Mouse (Mus musculus): Measurements from ENCODE around the gene Cep152. TPM values are rescaled to one million over a fixed set of nuclear protein-coding genes. Genes with fewer than 3 reads are reported as not detected.

Cep152 gene
- 1 to 10 TPM; 1.4 TPM for total RNA-seq (2021)

DNA sequence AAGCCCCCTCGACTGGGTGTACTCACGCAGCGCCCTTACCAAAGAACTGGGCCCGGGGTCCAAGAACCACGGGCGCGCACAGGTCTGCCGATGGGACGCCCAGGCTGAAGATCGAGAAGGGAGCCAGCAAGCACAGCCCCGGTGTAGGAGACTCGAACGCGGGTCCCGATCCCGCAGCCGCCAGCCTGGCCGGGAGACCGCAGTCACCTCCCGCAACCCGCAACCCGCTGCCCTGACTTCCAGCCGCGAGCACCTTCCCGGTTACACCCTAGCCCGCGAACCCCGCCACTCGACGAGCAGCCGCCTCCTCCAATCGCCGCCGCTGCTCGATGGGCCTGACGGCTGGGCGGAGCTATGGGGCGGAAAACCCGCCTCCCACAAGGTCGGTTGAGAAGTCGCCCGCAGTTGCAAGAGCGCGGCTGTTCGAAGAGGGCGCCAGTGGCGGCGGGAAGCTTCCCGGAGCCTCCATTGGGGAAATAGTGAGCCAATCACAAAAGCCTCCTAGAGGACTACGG, at the start of gene Cep152:
Cep152 (minus strand) TSS at position 277 of the 515 bp plus-strand sequence.
- intact Hi-C loops (cut with DNase I): no loop called here
- peak; percentile 97 to 98 for DNase-seq

DNA sequence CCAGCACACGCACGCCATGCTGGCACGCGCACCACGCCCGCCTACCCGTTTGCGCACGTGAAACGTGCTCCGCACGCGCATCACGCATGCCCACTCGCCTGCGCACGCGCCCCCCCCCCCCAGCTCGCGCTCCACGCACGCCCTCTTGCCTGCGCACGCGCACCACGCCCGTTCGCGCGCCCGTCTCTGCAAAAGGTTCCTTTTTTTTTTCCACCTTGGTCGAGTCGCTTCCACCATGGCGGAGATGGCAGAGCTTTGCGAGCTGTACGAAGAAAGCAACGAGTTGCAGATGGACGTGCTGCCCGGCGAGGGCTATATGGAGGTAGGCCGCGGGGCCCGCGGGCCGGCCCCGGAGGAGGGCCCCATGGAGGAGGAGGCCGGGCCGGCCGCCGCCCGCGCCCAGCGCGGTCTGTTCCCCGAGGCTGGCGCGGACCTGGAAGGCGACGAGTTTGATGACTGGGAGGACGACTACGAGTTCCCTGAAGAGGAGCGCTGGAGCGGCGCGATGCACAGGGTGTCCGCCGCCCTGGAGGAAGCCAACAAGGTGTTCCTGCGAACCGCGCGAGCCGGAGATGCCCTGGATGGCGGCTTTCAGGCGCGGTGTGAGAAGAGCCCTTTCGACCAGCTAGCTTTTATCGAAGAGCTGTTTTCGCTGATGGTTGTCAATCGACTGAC, 48.2 kb upstream of the Cep152 start, which contains the start of gene Eid1:
Eid1 (plus strand) TSS at position 139 of the 675 bp plus-strand sequence.
- intact Hi-C loops (cut with DNase I): loop anchor here (10.0 kb wide), 1 partner anchor 1262 kb away; the partner anchor contains the start of gene Sppl2a
- peak; percentile 78 to 84 for DNase-seq

GRCm38 (mm10) chr2:125672568-125672956, 47.6 kb upstream of the Cep152 start:
- no peak for DNase-seq
- intact Hi-C loops (cut with DNase I): loop anchor here (10.0 kb wide), 1 partner anchor 1262 kb away; the partner anchor contains the start of gene Sppl2a

DNA sequence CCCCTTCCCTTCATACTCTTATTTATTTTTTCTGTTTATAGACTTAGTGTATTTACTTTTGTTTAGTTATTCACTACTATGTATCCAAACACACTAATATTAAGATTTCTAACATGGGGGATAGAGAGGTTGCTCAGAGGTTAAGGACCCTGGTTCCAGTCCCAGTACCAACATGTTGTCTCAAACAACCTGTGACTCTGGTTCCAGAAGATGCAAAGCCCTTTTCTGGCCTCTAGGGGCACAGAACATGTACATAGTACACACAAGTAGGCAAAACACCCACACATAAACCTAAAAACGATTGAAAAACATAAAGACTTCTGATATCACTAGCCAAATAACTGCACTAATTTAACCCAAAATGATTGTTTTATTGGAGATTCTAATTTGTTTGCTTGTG, 45.9 kb upstream of the Cep152 start:
- intact Hi-C loops (cut with DNase I): loop anchor here (10.0 kb wide), 1 partner anchor 1264 kb away; the partner anchor contains the start of gene Sppl2a

GRCm38 (mm10) chr2:125667721-125668120, 42.8 kb upstream of the Cep152 start:
- intact Hi-C loops (cut with DNase I): no loop called here
- DNase-seq: no peak

More for the DNA sequence above, 45.9 kb upstream of the Cep152 start:
- no peak for DNase-seq

DNA sequence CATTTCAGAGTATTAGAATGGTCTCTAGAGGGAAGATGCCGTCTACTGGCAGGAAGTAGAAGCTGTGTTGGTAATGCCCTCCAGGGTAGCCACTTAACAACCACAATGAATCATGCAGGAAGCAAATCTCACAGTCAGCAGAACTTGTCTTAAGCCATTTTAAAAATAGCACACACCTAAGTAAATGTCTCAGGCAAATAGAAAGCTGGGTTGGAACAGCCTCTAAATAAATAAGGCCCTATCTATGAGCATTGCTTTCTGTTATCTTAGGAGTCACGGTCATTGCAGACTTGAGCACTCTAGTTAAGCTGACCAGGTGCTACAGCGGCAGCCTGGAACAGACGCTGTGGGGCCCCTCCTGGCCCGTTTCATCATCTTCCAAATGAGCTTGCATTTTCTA, 42.3 kb upstream of the Cep152 start:
- intact Hi-C loops (cut with DNase I): no loop called here
- no peak for DNase-seq

DNA sequence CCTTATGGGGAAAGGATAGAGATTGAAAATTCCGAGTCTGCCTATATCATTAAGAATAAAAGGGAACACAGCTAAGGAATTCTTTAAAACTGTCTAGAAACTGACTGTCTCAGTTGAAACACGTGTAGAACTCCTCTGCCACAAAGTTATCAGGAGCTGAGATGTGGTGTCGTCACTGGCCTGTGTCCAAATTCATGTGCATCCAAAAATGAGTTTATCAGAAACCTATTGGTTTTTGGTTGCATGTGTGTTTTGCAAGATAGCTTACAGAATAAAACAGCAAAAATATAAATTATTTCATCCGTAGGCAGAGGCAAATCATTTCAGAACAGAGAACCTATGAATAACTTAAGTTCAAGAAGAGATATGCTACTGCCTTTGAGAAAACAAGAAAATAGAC, 41.8 kb upstream of the Cep152 start:
- intact Hi-C loops (cut with DNase I): no loop called here
- DNase-seq: no peak

- no peak for DNase-seq
- intact Hi-C loops (cut with DNase I): no loop called here
These were observed 41.0 kb upstream of the Cep152 start for GRCm38 (mm10) chr2:125665909-125666308.

- DNase-seq: no peak
- intact Hi-C loops (cut with DNase I): no loop called here
These were observed 40.3 kb upstream of the Cep152 start for GRCm38 (mm10) chr2:125665213-125665612.

- no peak for DNase-seq
- intact Hi-C loops (cut with DNase I): loop anchor here (5.0 kb wide), 1 partner anchor 700 kb away; no protein-coding TSS in a partner anchor
These were observed 37.6 kb upstream of the Cep152 start for GRCm38 (mm10) chr2:125662517-125662916.

DNA sequence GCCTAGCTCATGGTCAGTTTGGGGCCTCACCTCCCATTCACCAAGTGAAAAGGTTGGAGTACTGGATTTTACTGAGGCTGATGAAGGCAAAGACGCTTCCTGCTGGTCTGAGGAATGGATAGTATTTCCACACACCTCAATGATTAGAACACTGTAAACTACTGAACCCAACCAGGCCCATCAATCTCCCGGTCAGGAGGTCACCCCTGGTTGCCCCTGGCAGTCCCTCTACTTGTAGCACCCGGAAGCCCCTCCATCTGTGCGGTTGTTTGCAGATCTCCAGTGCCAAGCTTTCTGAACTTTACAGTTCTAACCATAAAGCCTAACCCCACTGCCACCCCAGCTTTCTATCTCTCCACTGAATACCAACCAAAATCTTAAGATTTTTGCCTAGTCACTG, 36.2 kb upstream of the Cep152 start:
- no peak for DNase-seq
- intact Hi-C loops (cut with DNase I): loop anchor here (5.0 kb wide), 1 partner anchor 701 kb away; no protein-coding TSS in a partner anchor

GRCm38 (mm10) chr2:125660537-125661130, 35.7 kb upstream of the Cep152 start:
- intact Hi-C loops (cut with DNase I): loop anchor here (1.0 to 5.0 kb wide), 2 partner anchors 71 to 702 kb away; no protein-coding TSS in a partner anchor
- DNase-seq: no peak

DNA sequence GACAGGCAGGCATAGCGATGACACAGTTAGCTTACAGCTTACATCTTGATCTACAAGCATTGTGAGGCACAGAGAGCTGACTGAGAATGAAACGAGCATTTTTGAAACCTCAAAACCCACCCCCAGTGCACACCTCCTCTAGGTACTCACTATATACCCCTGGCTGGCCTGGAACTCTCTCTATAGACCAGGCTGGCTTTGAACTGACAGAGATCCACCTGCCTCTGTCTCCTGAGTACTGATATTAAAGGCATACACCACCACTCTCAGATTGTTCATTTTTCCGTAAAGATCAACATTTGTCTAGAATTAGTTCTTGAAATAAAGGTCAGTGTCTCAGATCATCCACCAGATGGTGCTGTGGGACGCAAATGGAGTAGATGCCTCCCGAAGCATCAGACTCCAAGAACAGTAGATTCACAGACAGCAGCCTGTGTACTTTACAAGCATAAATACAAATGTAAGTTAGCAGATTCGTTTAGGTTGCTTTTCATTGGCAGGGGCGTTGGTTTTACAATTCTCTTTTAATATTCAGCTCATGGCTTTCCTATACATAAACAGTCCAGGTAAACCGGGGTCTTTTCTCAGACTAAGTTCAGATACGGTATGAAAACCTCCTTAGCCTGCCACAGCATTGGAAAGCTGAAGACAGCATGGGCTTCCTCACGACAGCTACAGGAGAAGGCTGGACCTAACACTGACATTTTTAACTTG, 35.1 kb upstream of the Cep152 start:
- peak; percentile 67 to 70 for DNase-seq
- intact Hi-C loops (cut with DNase I): loop anchor here (1.0 to 10.0 kb wide), 4 partner anchors 71 to 862 kb away; partner anchors contain the start of genes Cops2 and Galk2

- DNase-seq: no peak
- intact Hi-C loops (cut with DNase I): loop anchor here (5.0 to 10.0 kb wide), 2 partner anchors 199 to 867 kb away; partner anchors contain the start of genes Cops2 and Galk2
These were observed 30.5 kb upstream of the Cep152 start for GRCm38 (mm10) chr2:125655391-125655790.

GRCm38 (mm10) chr2:125653286-125653685, 28.4 kb upstream of the Cep152 start:
- intact Hi-C loops (cut with DNase I): loop anchor here (10.0 kb wide), 1 partner anchor 202 kb away; the partner anchor contains the start of genes Cops2 and Galk2
- DNase-seq: no peak

GRCm38 (mm10) chr2:125651563-125651962, 26.6 kb upstream of the Cep152 start:
- intact Hi-C loops (cut with DNase I): loop anchor here (10.0 kb wide), 1 partner anchor 203 kb away; the partner anchor contains the start of genes Cops2 and Galk2
- DNase-seq: peak in 1 of 2 experiments; percentile 17

- intact Hi-C loops (cut with DNase I): loop anchor here (10.0 kb wide), 1 partner anchor 204 kb away; the partner anchor contains the start of genes Cops2 and Galk2
- no peak for DNase-seq
These were observed 25.9 kb upstream of the Cep152 start for GRCm38 (mm10) chr2:125650742-125651352.

GRCm38 (mm10) chr2:125650038-125650437, 25.1 kb upstream of the Cep152 start:
- intact Hi-C loops (cut with DNase I): loop anchor here (10.0 kb wide), 1 partner anchor 205 kb away; the partner anchor contains the start of genes Cops2 and Galk2
- no peak for DNase-seq

DNA sequence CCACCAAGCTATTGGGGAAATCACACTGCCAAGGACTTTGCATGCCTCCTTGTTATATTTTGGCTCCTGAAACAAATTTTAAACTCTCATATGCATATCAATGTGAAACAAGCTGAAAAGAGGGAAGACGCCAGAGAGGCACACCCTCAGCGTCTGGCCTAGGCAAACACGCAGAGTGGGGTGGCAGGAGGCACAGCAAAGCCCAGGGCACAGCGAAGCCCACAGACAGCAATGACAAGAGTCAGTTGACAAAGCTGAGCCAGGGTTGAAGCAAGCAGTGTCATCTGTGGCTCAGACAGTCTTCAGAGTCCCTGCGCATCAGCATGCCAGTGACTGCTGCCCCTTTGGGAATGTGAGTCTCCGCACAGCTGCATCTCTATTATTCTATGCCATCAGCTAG, 20.0 kb upstream of the Cep152 start:
- no peak for DNase-seq
- intact Hi-C loops (cut with DNase I): no loop called here

- no peak for DNase-seq
- intact Hi-C loops (cut with DNase I): no loop called here
These were observed 12.4 kb upstream of the Cep152 start for GRCm38 (mm10) chr2:125637331-125637730.

All from heart, postnatal 36 days (tissue).